Mouse (Mus musculus): Measurements from ENCODE around the gene Cysltr1. TPM values are rescaled to one million over a fixed set of nuclear protein-coding genes. Genes with fewer than 3 reads are reported as not detected.

Cysltr1 gene
- polyA plus RNA-seq, 1 experiment from 2014 or later, result 1.1 TPM

DNA sequence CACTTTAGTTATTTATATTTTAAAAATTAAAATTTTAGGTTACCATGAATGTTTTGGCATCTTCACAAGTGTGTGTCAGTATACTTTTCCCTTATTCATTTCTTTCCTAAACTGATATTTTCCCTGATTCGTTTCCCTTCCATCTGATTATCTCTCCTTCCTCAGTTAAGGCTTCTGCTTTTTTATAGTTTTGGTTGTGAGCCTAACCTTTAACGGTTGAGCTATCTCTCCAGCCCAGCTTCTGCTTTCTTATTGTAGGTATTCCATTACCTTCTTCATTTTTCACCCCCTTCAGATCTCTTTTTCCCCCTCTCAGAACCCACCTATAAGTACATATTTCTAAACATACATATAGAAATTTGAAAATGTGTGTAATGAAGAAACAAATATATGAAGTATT, 48.0 kb downstream of the Cysltr1 start:
- no peaks in the 10 kb centered on the region for H3K36me3 ChIP-seq
- H3K9me3 ChIP-seq, result no peaks in the 10 kb centered on the region
- no peak overlapping the region for H3K4me3 ChIP-seq
- H3K27ac ChIP-seq, result no peak overlapping the region
- no peak for DNase-seq (ENCODE audit: low spot score)
- no peaks in the 10 kb centered on the region for H3K27me3 ChIP-seq (ENCODE audit: insufficient read depth, poor library complexity, severe bottlenecking)
- 76% methylated on average over 2 of the region's 2 CpGs for WGBS
- H3K4me1 ChIP-seq (replicated peaks), result no peaks in the 10 kb centered on the region

DNA sequence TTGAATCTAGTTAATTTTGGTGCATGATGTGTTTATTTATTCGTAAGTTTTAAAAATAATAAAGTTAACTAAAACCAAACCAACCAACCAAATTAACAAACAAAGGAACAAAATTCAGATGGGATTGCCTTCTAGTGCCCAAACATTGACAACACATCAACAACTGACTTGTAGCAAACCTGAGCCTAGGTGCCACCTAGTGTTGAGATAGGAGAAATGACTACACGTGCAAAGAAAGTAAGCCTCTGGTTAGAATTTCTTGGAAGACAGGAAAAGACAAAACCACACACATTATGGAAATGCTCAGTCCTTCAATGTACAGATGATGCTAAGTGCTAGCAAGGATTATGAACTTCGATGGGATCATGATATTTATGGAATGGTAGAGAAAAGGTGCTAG, 67.1 kb downstream of the Cysltr1 start:
- Histone ChIP-seq H3K4me3 (no peak overlapping the region), H3K4me1 (replicated peaks) (no peaks in the 10 kb centered on the region), H3K36me3 (no peaks in the 10 kb centered on the region), H3K9me3 (no peaks in the 10 kb centered on the region), H3K27ac (no peak overlapping the region), H3K27me3 (ENCODE audit: insufficient read depth, poor library complexity, severe bottlenecking) (no peaks in the 10 kb centered on the region)
- DNase-seq (ENCODE audit: low spot score), result no peak
- WGBS, result 37% methylated on average over 3 of the region's 3 CpGs

Other genes starting within 250 kb of the Cysltr1 start
- gene Fndc3c1, start 118.3 kb downstream of the Cysltr1 start, polyA plus RNA-seq (2016; fragmentation: Nextera tagmentation; extraction: Ambion mirVana), result 34.3 and 67.3 TPM in 2 replicates
- gene Gm5127, start 20.5 kb downstream of the Cysltr1 start, polyA plus RNA-seq (2016; fragmentation: Nextera tagmentation; extraction: Ambion mirVana), result 4.1 and 4.2 TPM in 2 replicates
- gene Rtl3, start 237.0 kb upstream of the Cysltr1 start, polyA plus RNA-seq (2016; fragmentation: Nextera tagmentation; extraction: Ambion mirVana), result 0.24 and 0.63 TPM in 2 replicates